Mouse (Mus musculus) MEL (cell line): Measurements from ENCODE around the gene Samd4. TPM values are rescaled to one million over a fixed set of nuclear protein-coding genes. Genes with fewer than 3 reads are reported as not detected.

ENCODE experiments used
- DNase-seq: peaks from one replicate; pipeline ENCODE4 v3.0.0; 2011; ENCODE audit warnings: low read depth, low spot score
- H3K27ac ChIP-seq: 2 replicates; pipeline ENCODE4 v1.5.1; 2012; ENCODE audit warnings: low read depth, mild to moderate bottlenecking, control low read depth, low read length, moderate library complexity; ENCODE audit not compliant: control insufficient read depth
- H3K27me3 ChIP-seq, 2 experiments: fragments of 150-350 bp in 1 of 2; sonication (generic) in 1 of 2; 2 replicates each; pipeline ENCODE4 v1.6.1; 2012; ENCODE audit warnings: low read length in 2 of 2, mild to moderate bottlenecking in 2 of 2, improper control_type of control experiment in 1 of 2, moderate library complexity in 1 of 2; ENCODE audit not compliant: insufficient read depth in 2 of 2, control insufficient read depth in 1 of 2
- H3K36me3 ChIP-seq, 2 experiments: 2 replicates each; pipeline ENCODE4 v1.6.1; 2012 to 2014; ENCODE audit warnings: low read length in 2 of 2, improper control_type of control experiment in 1 of 2, inconsistent platforms in 1 of 2, mild to moderate bottlenecking in 1 of 2; ENCODE audit not compliant: insufficient read depth in 2 of 2, control insufficient read depth in 1 of 2
- H3K4me1 ChIP-seq, 2 experiments: fragments of 150-350 bp in 1 of 2; sonication (generic) in 1 of 2; 2 replicates each; pipeline ENCODE4 v1.6.1; 2012; ENCODE audit warnings: low read length in 2 of 2, improper control_type of control experiment in 1 of 2, mild to moderate bottlenecking in 1 of 2; ENCODE audit not compliant: insufficient read depth in 2 of 2, control insufficient read depth in 1 of 2
- H3K4me3 ChIP-seq, 2 experiments: fragments of 150-350 bp in 1 of 2; sonication (generic) in 1 of 2; 2 replicates each; pipeline ENCODE4 v1.5.1; 2012; ENCODE audit warnings: low read depth in 2 of 2, low read length in 2 of 2, mild to moderate bottlenecking in 2 of 2, moderate library complexity in 2 of 2, control low read depth in 1 of 2, improper control_type of control experiment in 1 of 2; ENCODE audit not compliant: control insufficient read depth in 1 of 2, insufficient read depth in 1 of 2
- H3K79me2 ChIP-seq: 2 replicates; pipeline ENCODE4 v1.6.1; 2012; ENCODE audit warnings: mild to moderate bottlenecking, low read length, moderate library complexity; ENCODE audit not compliant: control insufficient read depth, poor library complexity, insufficient read depth
- H3K9ac ChIP-seq: 2 replicates; pipeline ENCODE4 v1.6.1; 2012; ENCODE audit warnings: low read depth, mild to moderate bottlenecking, control low read depth, low read length, moderate library complexity; ENCODE audit not compliant: control insufficient read depth, poor library complexity, severe bottlenecking
- H3K9me3 ChIP-seq: fragments of 150-350 bp; sonication (generic); replicated peaks from 2 replicates; pipeline ENCODE4 v1.6.1; 2012; ENCODE audit warnings: mild to moderate bottlenecking, low read length, improper control_type of control experiment, moderate library complexity; ENCODE audit not compliant: insufficient read depth
- CHD2 ChIP-seq: IDR thresholded peaks from 2 replicates; pipeline ENCODE4 v1.6.1; 2011; ENCODE audit warnings: low read length, improper control_type of control experiment
- E2F4 ChIP-seq: IDR thresholded peaks from 2 replicates; pipeline ENCODE4 v1.6.1; 2011; ENCODE audit warnings: low read depth, low read length, improper control_type of control experiment, borderline replicate concordance
- ELF1 ChIP-seq: IDR thresholded peaks from 2 replicates; pipeline ENCODE4 v1.6.1; 2014; ENCODE audit warnings: low read depth, mild to moderate bottlenecking, inconsistent platforms, low read length, improper control_type of control experiment, moderate library complexity
- EP300 ChIP-seq, 2 experiments: IDR thresholded peaks; 2 replicates each; pipeline ENCODE4 v1.6.1; 2011; ENCODE audit warnings: improper control_type of control experiment in 2 of 2, low read length in 2 of 2, low read depth in 1 of 2, mild to moderate bottlenecking in 1 of 2
- ETS1 ChIP-seq: IDR thresholded peaks from 2 replicates; pipeline ENCODE4 v1.6.1; 2012; ENCODE audit warnings: low read depth, mild to moderate bottlenecking, inconsistent platforms, low read length, improper control_type of control experiment, moderate library complexity
- HCFC1 ChIP-seq: IDR thresholded peaks from 2 replicates; pipeline ENCODE4 v1.6.1; 2012; ENCODE audit warnings: low read depth, mild to moderate bottlenecking, inconsistent platforms, low read length, improper control_type of control experiment, moderate library complexity
- JUND ChIP-seq: IDR thresholded peaks from 2 replicates; pipeline ENCODE4 v1.6.1; 2011; ENCODE audit warnings: low read depth, mild to moderate bottlenecking, improper control_type of control experiment, low read length
- KAT2A ChIP-seq: conservative IDR thresholded peaks from 2 replicates; pipeline ENCODE4 v1.6.1; 2012; ENCODE audit warnings: low read depth, low read length, improper control_type of control experiment, inconsistent platforms
- MAX ChIP-seq: IDR thresholded peaks from 2 replicates; pipeline ENCODE4 v1.6.1; 2011; ENCODE audit warnings: low read length, improper control_type of control experiment
- NELFE ChIP-seq: IDR thresholded peaks from 2 replicates; pipeline ENCODE4 v1.6.1; 2011; ENCODE audit warnings: low read depth, low read length, improper control_type of control experiment
- NRF1 ChIP-seq: IDR thresholded peaks from 2 replicates; pipeline ENCODE4 v1.6.1; 2014; ENCODE audit warnings: low read depth, mild to moderate bottlenecking, inconsistent platforms, low read length, improper control_type of control experiment, moderate library complexity; ENCODE audit not compliant: poor library complexity, insufficient read depth, severe bottlenecking
- POLR2A ChIP-seq, 2 experiments: IDR thresholded peaks; 2 replicates each; pipeline ENCODE4 v1.6.1; 2011 to 2012; ENCODE audit warnings: low read length in 2 of 2, mild to moderate bottlenecking in 2 of 2, control low read depth in 1 of 2, improper control_type of control experiment in 1 of 2, low read depth in 1 of 2, moderate library complexity in 1 of 2; ENCODE audit not compliant: control insufficient read depth in 1 of 2, insufficient read depth in 1 of 2, poor library complexity in 1 of 2
- POLR2AphosphoS2 ChIP-seq: IDR thresholded peaks from 2 replicates; pipeline ENCODE4 v1.6.1; 2011; ENCODE audit warnings: low read length, improper control_type of control experiment
- POLR2AphosphoS5 ChIP-seq: IDR thresholded peaks from 2 replicates; pipeline ENCODE4 v1.6.1; 2012; ENCODE audit warnings: low read depth, borderline replicate concordance, mild to moderate bottlenecking, inconsistent platforms, low read length, moderate library complexity, mixed read lengths
- RAD21 ChIP-seq: IDR thresholded peaks from 2 replicates; pipeline ENCODE4 v1.6.1; 2011; ENCODE audit warnings: mild to moderate bottlenecking, low read depth, low read length, improper control_type of control experiment
- RCOR1 ChIP-seq: IDR thresholded peaks from 2 replicates; pipeline ENCODE4 v1.6.1; 2012; ENCODE audit warnings: low read depth, mild to moderate bottlenecking, inconsistent platforms, low read length, improper control_type of control experiment
- SMC3 ChIP-seq: IDR thresholded peaks from 2 replicates; pipeline ENCODE4 v1.6.1; 2011; ENCODE audit warnings: low read depth, low read length, improper control_type of control experiment
- TAL1 ChIP-seq: IDR thresholded peaks from 2 replicates; pipeline ENCODE4 v1.6.1; 2012; ENCODE audit warnings: mild to moderate bottlenecking, inconsistent platforms, low read length, moderate library complexity, mixed read lengths
- TBP ChIP-seq: IDR thresholded peaks from 2 replicates; pipeline ENCODE4 v1.8.0; 2011; ENCODE audit warnings: low read depth, low read length, improper control_type of control experiment
- TCF12 ChIP-seq: IDR thresholded peaks from 2 replicates; pipeline ENCODE4 v1.6.1; 2014; ENCODE audit warnings: low read depth, mild to moderate bottlenecking, inconsistent platforms, low read length, improper control_type of control experiment, moderate library complexity
- UBTF ChIP-seq: IDR thresholded peaks from 2 replicates; pipeline ENCODE4 v1.6.1; 2012; ENCODE audit warnings: low read depth, mild to moderate bottlenecking, inconsistent platforms, low read length, improper control_type of control experiment, moderate library complexity, borderline replicate concordance; ENCODE audit not compliant: insufficient read depth
- USF1 ChIP-seq: IDR thresholded peaks from 2 replicates; pipeline ENCODE4 v1.6.1; 2014; ENCODE audit warnings: low read depth, mild to moderate bottlenecking, inconsistent platforms, low read length, improper control_type of control experiment, moderate library complexity
- USF2 ChIP-seq, 2 experiments: IDR thresholded peaks; 2 replicates each; pipeline ENCODE4 v1.6.1; 2011 to 2012; ENCODE audit warnings: improper control_type of control experiment in 2 of 2, low read length in 2 of 2, borderline replicate concordance in 1 of 2, inconsistent platforms in 1 of 2, low read depth in 1 of 2, mild to moderate bottlenecking in 1 of 2; ENCODE audit not compliant: insufficient read depth in 1 of 2
- ZC3H11A ChIP-seq: IDR thresholded peaks from 2 replicates; pipeline ENCODE4 v1.6.1; 2012; ENCODE audit warnings: low read depth, mild to moderate bottlenecking, inconsistent platforms, low read length, improper control_type of control experiment
- ZKSCAN1 ChIP-seq: IDR thresholded peaks from 2 replicates; pipeline ENCODE4 v1.6.1; 2012; ENCODE audit warnings: low read depth, mild to moderate bottlenecking, inconsistent platforms, low read length, improper control_type of control experiment, moderate library complexity
- ZMIZ1 ChIP-seq: IDR thresholded peaks from 2 replicates; pipeline ENCODE4 v1.6.1; 2012; ENCODE audit warnings: low read depth, mild to moderate bottlenecking, inconsistent platforms, low read length, improper control_type of control experiment, moderate library complexity
- polyA plus RNA-seq, 2 experiments: library from polyadenylated mRNA; stranded (reverse) in 1 of 2; unstranded in 1 of 2; fragments of >175 nt in 1 of 2; fragments of >200 nt in 1 of 2; gene quantifications; 2 replicates each; pipeline versions ENCODE4 v1.2.1 to v1.2.4; 2012; ENCODE audit warnings: low replicate concordance in 2 of 2, low read depth in 1 of 2; ENCODE audit not compliant: insufficient read length in 2 of 2, insufficient read depth in 1 of 2, missing spikeins in 1 of 2
- total RNA-seq: library from RNA; depleted of rRNA; stranded (reverse); fragments of 300-350 nt; gene quantifications from 2 replicates; pipeline ENCODE4 v1.2.3, GENCODE M21; 2012

Gene Samd4
- total and polyA plus RNA-seq, 3 experiments = 0.04 to 0.08 TPM; not detected in 1

GRCm38 (mm10) chr14:46947644-46948043 is 65.0 kb downstream of the Samd4 start:
- Histone ChIP-seq H3K4me3 (no peak overlapping the region), H3K9me3 (no peaks in the 10 kb centered on the region), H3K9ac (no peak overlapping the region), H3K36me3 (no peaks in the 10 kb centered on the region), H3K4me1 (no peaks in the 10 kb centered on the region), H3K79me2 (no peaks in the 10 kb centered on the region), H3K27me3 (0 out of 4 replicates have a peak, but pooled peaks cover 0 to 3% of the 10 kb centered on the region in 2 experiments), H3K27ac (no peak overlapping the region)
- no peak for TF ChIP-seq NELFE
- TF ChIP-seq RAD21 = no peak
- no peak for TF ChIP-seq TAL1
- TF ChIP-seq ZC3H11A = no peak
- TF ChIP-seq TCF12 = no peak
- TF ChIP-seq RCOR1 = no peak
- TF ChIP-seq JUND = no peak
- TF ChIP-seq NRF1 = no peak
- no peak for TF ChIP-seq POLR2AphosphoS5
- TF ChIP-seq MAX = no peak
- no peak for TF ChIP-seq CHD2
- no peak for TF ChIP-seq E2F4
- no peak for TF ChIP-seq ZKSCAN1
- no peak for DNase-seq

DNA sequence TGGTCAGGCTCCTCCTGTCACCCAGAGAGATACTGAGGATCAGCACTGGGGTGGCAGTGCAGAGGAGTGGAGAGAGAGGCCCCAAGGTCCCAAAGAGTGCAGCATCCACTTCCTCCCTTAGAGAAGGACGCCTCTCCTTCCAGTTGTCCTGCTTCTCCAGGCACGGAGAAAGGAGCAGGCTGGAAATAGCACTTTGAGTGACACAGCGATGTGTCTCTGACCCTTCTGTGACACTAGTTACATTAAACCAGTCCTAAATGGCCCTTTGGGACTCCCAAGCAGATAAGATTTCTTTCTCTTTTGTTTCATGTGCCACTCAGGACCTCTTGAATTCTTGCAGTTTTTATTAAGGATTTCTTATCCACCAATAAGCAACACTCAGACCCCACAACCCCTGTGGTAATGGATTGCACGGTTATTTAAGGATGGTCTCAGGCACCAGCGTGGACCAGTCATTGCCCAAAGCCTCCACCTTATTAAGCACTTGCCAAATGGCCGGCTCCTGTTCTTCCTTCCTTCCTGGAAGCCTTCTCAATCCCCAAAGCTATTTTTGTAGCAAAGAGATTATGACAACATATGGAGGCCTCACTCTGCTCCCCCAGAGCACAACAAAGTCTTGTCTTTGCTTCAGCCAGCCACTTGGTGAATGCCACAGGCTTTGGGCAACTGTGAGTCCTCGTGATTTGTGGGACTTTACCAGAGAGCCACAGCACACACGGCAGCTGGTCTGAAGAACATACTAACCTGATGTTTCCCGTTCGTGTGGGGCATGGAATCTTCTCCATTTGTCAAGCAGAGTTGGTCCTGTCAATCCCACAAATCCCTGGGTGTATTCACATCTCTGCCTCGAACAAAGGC is 68.1 kb downstream of the Samd4 start:
- H3K79me2 ChIP-seq = no peaks in the 10 kb centered on the region

More for the DNA sequence above, 68.1 kb downstream of the Samd4 start:
- Histone ChIP-seq H3K27me3 (0 out of 4 replicates have a peak, but pooled peaks cover 0 to 3% of the 10 kb centered on the region in 2 experiments), H3K36me3 (no peaks in the 10 kb centered on the region)
- no peak for TF ChIP-seq KAT2A
- no peak for TF ChIP-seq ELF1
- TF ChIP-seq EP300 (IDR thresholded peaks at IDR 0.05; ENCODE audit: low read depth in 1 of 2, low read length in 2 of 2) = no peak
- no peak for TF ChIP-seq USF2 (IDR thresholded peaks at IDR 0.05; ENCODE audit: borderline replicate concordance in 1 of 2, insufficient read depth in 1 of 2, low read depth in 1 of 2, low read length in 2 of 2)
- TF ChIP-seq POLR2A (IDR thresholded peaks at IDR 0.05; ENCODE audit: control insufficient read depth in 1 of 2, insufficient read depth in 1 of 2, low read depth in 1 of 2, low read length in 2 of 2, poor library complexity in 1 of 2) = no peak
- no peak for TF ChIP-seq E2F4
- TF ChIP-seq TAL1 = no peak
- TF ChIP-seq UBTF = no peak
- TF ChIP-seq TBP = no peak
- no peak for TF ChIP-seq JUND
- TF ChIP-seq ZMIZ1 = no peak
- TF ChIP-seq ETS1 = no peak
- TF ChIP-seq RAD21 = no peak
- TF ChIP-seq POLR2AphosphoS2 = no peak
- TF ChIP-seq HCFC1 = no peak
- no peak for TF ChIP-seq SMC3
- no peak for TF ChIP-seq USF1
- no peak for TF ChIP-seq RCOR1
- no peak for TF ChIP-seq ZKSCAN1
- TF ChIP-seq, all 39 proteins: peak for 0
- Histone ChIP-seq H3K9me3 (no peaks in the 10 kb centered on the region), H3K27ac (no peak overlapping the region), H3K4me1 (no peaks in the 10 kb centered on the region), H3K9ac (no peak overlapping the region), H3K4me3 (no peak overlapping the region)
- no peak for DNase-seq
